Mouse (Mus musculus): ENCODE data around the gene 1700017D01Rik.

DNA sequence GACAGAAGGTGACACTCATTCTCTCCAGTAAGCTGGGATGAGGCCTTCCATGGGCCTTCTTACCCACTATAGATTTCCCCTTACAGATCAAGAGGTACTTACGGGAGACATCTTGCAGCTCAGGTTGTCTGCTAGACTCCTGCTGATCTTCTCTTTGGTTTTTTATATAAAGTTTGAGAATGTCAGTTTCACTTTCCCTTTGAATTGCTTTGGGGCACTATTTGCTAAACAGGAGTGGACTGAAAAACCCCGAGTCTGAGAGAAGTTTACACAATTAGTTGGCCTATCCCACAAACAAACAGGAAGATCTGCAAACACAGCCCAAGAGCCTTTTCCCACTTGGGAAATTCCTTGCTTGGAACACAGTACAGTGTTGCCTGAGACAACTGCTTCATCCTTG is 80.4 kb downstream of the 1700017D01Rik start:
- TF ChIP-seq CTCF (IDR thresholded peaks at IDR 0.05; ENCODE audit: borderline replicate concordance, insufficient read depth, low read length) (no peak), POLR2A (IDR thresholded peaks at IDR 0.05; ENCODE audit: low read depth, low read length) (no peak)

Data from embryonic fibroblast, embryonic 13.5 days (primary cell).